Mouse (Mus musculus) hindbrain, embryonic 10.5 days (tissue): ENCODE results near the gene Traf6. TPM values are rescaled to one million over a fixed set of nuclear protein-coding genes. Genes with fewer than 3 reads are reported as not detected.

Experiments used
- DNase-seq: peaks from one replicate; pipeline ENCODE4 v3.0.0-alpha.2; 2017; ENCODE audit warnings: low spot score
- H3K27ac ChIP-seq: fragments of 300-500 bp; sonication (generic); 2 replicates; pipeline ENCODE4 v1.5.1; 2016; ENCODE audit warnings: mild to moderate bottlenecking, moderate library complexity
- H3K27me3 ChIP-seq: fragments of 300-500 bp; sonication (generic); 2 replicates; pipeline ENCODE4 v1.6.1; 2016; ENCODE audit warnings: mild to moderate bottlenecking; ENCODE audit not compliant: poor library complexity, insufficient read depth, severe bottlenecking
- H3K36me3 ChIP-seq: fragments of 300-500 bp; sonication (generic); 2 replicates; pipeline ENCODE4 v1.6.1; 2016; ENCODE audit warnings: mild to moderate bottlenecking, moderate library complexity
- H3K4me1 ChIP-seq: fragments of 300-500 bp; sonication (generic); replicated peaks from 2 replicates; pipeline ENCODE4 v1.6.1; 2016; ENCODE audit warnings: mild to moderate bottlenecking
- H3K4me3 ChIP-seq: fragments of 300-500 bp; sonication (generic); 2 replicates; pipeline ENCODE4 v1.5.1; 2016; ENCODE audit warnings: mild to moderate bottlenecking, moderate library complexity
- H3K9me3 ChIP-seq: fragments of 300-500 bp; sonication (generic); 2 replicates; pipeline ENCODE4 v1.6.1; 2016; ENCODE audit warnings: mild to moderate bottlenecking, moderate library complexity
- WGBS: fragments of 180-500 bp; shearing (Covaris S2); methylation state at CpG from one replicate; pipeline ENCODE4 v1.1.7; 2016; 5-methylcytosine and 5-hydroxymethylcytosine counted together
- polyA plus RNA-seq: library from polyadenylated mRNA; unstranded; fragments of >200 nt; fragmentation: Nextera tagmentation; extraction: Ambion mirVana; gene quantifications from 2 replicates; pipeline ENCODE4 v1.2.1, GENCODE M21; 2016

Traf6 gene
- 13.4 and 15.1 TPM in 2 replicates for polyA plus RNA-seq

DNA sequence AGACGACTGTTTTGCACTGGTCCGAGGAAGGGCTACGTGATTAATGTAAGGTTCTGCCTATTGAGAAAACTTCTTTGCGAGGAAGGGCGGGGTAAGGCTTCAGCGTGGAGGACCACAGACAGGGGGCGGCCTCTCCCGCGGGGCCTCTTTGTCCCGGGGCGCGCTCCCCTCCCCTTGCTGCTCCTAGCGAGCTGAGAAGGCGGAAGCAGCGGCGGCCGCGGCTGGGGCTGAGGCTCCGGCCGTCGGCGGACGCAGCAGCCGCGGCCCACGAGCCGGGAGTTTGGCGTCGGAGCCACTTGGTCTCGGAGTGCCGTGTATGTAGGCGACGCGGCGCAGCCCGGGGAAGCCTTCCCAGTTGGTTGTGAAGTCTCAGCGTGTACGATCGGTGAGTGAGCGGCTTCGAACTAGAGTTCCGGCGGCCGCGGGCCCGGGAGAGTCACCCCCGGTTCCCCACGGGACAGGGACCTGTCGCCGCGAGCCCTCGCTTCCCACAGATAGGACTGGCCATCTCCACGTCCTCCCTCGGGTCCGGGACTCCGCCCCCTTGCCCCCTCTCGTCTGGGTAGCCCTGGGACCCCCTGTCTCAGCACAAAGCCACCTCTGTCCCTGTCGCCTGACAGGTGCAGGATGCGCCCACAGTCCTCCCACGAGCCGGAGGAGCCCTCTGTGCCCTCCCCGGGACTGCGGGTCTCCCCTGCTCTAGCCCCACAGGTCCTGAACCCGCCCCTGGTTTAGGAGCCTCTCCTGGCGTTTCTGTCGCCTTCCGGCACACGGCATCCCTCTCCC, at the start of gene Traf6:
Gene Traf6 (plus strand): TSS at position 194 of the 786 bp plus-strand sequence.
- H3K27me3 ChIP-seq, result no peaks in the 10 kb centered on the region; the same call in 1 of the 2 replicates
- peak; percentile 86 for DNase-seq
- H3K27ac ChIP-seq, result peak within 1 kb of the TSS; percentile 88
- WGBS, result under 1% methylated on average over 68 of the region's 68 CpGs
- H3K4me1 ChIP-seq, result peaks cover 12% of the 10 kb centered on the region
- peak within 1 kb of the TSS; percentile 76 for H3K4me3 ChIP-seq
- peaks cover 14% of the 10 kb centered on the region; the same call in 1 of the 2 replicates for H3K36me3 ChIP-seq
- no peaks in the 10 kb centered on the region for H3K9me3 ChIP-seq

DNA sequence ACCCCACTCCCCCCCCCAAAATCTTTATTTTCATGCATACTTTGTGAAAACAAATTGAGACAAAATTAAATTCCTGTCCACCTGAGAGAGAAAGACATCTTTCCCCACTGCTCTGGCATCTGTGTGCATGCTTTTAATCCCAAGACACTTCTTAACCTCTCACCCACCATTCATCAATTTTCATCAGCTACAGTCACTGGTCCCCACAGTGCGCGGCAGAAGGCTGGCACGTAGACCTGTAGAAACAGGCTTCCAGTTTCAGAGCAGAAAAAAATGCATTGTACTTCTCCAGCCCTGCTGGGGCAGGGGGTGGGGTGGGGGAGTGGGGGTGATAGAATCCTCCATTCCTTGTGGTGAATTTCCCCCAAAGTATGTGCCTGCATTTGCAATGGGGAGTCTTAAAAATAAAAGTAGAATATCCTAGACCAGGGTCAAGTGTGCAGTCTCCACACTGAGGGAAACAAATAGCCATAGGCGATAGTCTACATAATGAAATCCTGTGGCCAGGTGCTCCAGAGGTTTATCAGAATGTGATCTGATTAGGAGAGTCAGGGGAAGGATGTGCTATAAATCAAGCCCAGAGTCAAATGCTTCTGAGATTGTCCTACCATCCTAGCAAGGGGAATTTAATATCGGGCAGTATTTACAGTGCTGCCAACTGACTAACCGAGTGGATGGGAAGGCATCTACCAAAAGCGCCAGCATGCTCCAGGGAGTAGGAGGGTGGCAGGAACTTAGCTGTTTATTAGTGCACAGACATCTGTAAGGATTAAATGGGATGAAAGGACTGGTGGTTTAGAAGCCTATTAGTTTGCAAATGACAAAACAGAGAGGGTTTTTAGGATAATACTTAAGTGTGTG, 39.0 kb upstream of the Traf6 start:
- no peaks in the 10 kb centered on the region for H3K9me3 ChIP-seq
- no peaks in the 10 kb centered on the region; the same call in 1 of the 2 replicates for H3K27me3 ChIP-seq
- no peak overlapping the region for H3K4me3 ChIP-seq
- peaks cover 9% of the 10 kb centered on the region for H3K4me1 ChIP-seq
- WGBS, result 66% methylated on average over 7 of the region's 7 CpGs
- DNase-seq, result no peak
- no peaks in the 10 kb centered on the region for H3K36me3 ChIP-seq
- no peak overlapping the region for H3K27ac ChIP-seq

- Histone ChIP-seq H3K9me3 (no peaks in the 10 kb centered on the region), H3K27ac (no peak overlapping the region), H3K36me3 (no peaks in the 10 kb centered on the region), H3K4me3 (no peak overlapping the region), H3K4me1 (peaks cover 9% of the 10 kb centered on the region), H3K27me3 (no peaks in the 10 kb centered on the region; the same call in 1 of the 2 replicates)
- DNase-seq, result no peak
- WGBS, result 86% methylated on average over 3 of the region's 3 CpGs
Observed at GRCm38 (mm10) chr2:101639840-101640350, 38.3 kb upstream of the Traf6 start.

GRCm38 (mm10) chr2:101645841-101646240, 32.4 kb upstream of the Traf6 start:
- no peak overlapping the region for H3K4me3 ChIP-seq
- DNase-seq, result no peak
- H3K27me3 ChIP-seq, result no peaks in the 10 kb centered on the region
- peaks cover 10% of the 10 kb centered on the region for H3K4me1 ChIP-seq
- H3K36me3 ChIP-seq, result no peaks in the 10 kb centered on the region
- no peaks in the 10 kb centered on the region for H3K9me3 ChIP-seq
- H3K27ac ChIP-seq, result no peak overlapping the region
- WGBS, result 86% methylated on average over 1 of the region's 1 CpGs

DNA sequence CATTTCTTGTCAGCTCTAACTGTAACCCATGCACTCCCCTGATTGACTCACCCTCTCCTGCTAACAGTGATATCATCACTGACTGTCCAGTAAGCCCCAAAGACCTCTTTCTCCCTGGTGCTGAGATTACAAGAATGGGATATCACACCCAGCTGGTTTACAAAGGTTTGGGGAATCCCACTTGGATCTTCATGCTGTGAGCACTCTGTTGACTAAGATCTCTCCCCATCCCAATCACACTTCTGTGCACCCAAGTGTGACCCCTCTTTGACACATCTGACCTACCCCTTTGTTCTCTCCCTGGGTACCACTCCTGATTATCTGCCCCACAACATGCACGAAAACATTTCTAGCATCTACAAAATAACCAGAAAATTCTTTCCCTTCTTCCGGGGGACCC, 29.9 kb upstream of the Traf6 start:
- H3K27me3 ChIP-seq, result peaks cover 3% of the 10 kb centered on the region; the same call in 1 of the 2 replicates
- WGBS, result 45% methylated on average over 2 of the region's 2 CpGs
- peaks cover 17% of the 10 kb centered on the region for H3K4me1 ChIP-seq
- DNase-seq, result no peak
- no peak overlapping the region for H3K4me3 ChIP-seq
- H3K9me3 ChIP-seq, result no peaks in the 10 kb centered on the region
- no peaks in the 10 kb centered on the region for H3K36me3 ChIP-seq
- no peak overlapping the region for H3K27ac ChIP-seq

DNA sequence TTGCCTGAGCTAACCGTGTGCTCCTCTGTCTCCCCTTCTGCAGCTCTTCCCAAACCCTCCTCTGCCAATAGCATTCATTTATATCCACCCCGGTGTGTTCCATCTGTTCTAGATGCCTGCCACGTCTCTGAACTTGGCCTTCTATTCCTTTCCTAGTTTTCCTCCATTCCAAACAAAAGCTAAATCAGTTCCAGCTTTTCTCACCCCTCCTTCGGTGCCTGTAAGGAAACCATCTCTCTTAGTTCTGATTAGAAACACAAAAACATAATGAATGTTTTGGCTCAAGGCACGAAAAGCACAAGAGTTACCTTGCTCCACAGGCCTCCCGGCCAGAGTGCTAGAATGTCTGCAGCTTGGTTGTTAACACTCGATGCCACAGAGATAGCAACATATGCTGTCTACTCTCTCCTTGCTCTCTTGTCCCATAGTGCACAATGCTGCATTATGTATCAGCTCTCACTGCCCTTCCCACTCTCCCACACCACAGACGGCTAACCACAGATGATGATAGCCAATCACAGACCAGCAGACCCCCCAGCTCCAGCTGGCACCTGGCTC, 29.0 kb upstream of the Traf6 start, which contains the start of the genes Rag1 and B230118H07Rik:
Gene Rag1 (minus strand): TSS at position 388 of the 558 bp plus-strand sequence.
Gene B230118H07Rik (minus strand): TSS at position 419 of the 558 bp plus-strand sequence.
- Histone ChIP-seq H3K9me3 (no peaks in the 10 kb centered on the region), H3K27me3 (peaks cover 3% of the 10 kb centered on the region; the same call in 1 of the 2 replicates), H3K27ac (no peak within 1 kb of the TSS; the same call in 1 of the 2 replicates), H3K4me3 (no peak within 1 kb of the TSS), H3K4me1 (peaks cover 17% of the 10 kb centered on the region), H3K36me3 (no peaks in the 10 kb centered on the region)
- DNase-seq, result no peak
- 46% methylated on average over 8 of the region's 8 CpGs for WGBS

- DNase-seq, result no peak
- Histone ChIP-seq H3K4me3 (no peak overlapping the region), H3K4me1 (peaks cover 17% of the 10 kb centered on the region), H3K9me3 (no peaks in the 10 kb centered on the region), H3K36me3 (no peaks in the 10 kb centered on the region), H3K27ac (no peak overlapping the region), H3K27me3 (peaks cover 3% of the 10 kb centered on the region; the same call in 1 of the 2 replicates)
- 74% methylated on average over 1 of the region's 1 CpGs for WGBS
Observed at GRCm38 (mm10) chr2:101650446-101650845, 27.8 kb upstream of the Traf6 start.

- WGBS, result 50% methylated on average over 14 of the region's 14 CpGs
- DNase-seq, result no peak
- H3K36me3 ChIP-seq, result no peaks in the 10 kb centered on the region
- no peaks in the 10 kb centered on the region for H3K9me3 ChIP-seq
- H3K27me3 ChIP-seq, result peaks cover 3% of the 10 kb centered on the region; the same call in 1 of the 2 replicates
- no peak overlapping the region for H3K27ac ChIP-seq
- peaks cover 17% of the 10 kb centered on the region for H3K4me1 ChIP-seq
- H3K4me3 ChIP-seq, result peak overlapping the region; percentile 43
Observed at GRCm38 (mm10) chr2:101652204-101652920, 25.9 kb upstream of the Traf6 start.

DNA sequence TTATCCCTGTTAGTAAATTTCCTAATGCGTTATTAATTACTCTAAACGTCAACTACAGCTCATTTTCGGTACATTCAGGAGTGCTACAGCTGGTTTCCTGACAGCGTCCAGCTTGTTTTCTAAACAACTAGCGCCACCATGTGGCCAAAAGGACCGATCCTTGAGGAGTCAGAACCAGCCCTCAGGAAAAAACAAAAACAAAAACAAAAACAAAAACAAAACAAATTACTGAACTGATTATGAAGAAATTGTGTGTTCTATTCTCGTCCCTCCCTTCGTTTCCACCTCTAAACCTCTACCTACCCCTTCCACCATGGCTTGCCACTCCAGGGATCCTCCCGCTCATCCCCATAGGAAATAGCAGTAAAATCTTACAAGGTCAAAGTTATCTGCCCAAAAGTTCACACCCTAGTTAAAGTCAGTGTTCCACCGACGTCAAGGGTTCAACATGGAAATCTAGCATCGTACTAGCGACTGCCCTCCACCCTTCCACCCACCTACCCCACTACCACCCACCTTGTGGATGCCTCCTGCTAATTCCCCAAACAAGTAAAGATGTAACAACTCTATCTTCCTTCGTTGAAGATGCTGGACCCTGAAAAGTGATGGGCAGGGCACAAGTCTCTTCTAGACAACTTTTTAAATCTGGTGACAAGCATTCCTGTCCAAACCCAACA, 25.2 kb upstream of the Traf6 start:
- Histone ChIP-seq H3K4me1 (peaks cover 16% of the 10 kb centered on the region), H3K36me3 (no peaks in the 10 kb centered on the region), H3K27me3 (peaks cover 3% of the 10 kb centered on the region; the same call in 1 of the 2 replicates), H3K27ac (no peak overlapping the region), H3K9me3 (no peaks in the 10 kb centered on the region), H3K4me3 (peak overlapping the region; percentile 43)
- peak; percentile 63 for DNase-seq
- WGBS, result 20% methylated on average over 14 of the region's 14 CpGs

- WGBS, result 72% methylated on average over 2 of the region's 2 CpGs
- DNase-seq, result no peak
Observed at GRCm38 (mm10) chr2:101660536-101660935, 17.7 kb upstream of the Traf6 start.

GRCm38 (mm10) chr2:101665058-101665702, 13.0 kb upstream of the Traf6 start:
- no peak overlapping the region for H3K4me3 ChIP-seq
- peak; percentile 79 for DNase-seq
- H3K27me3 ChIP-seq, result no peaks in the 10 kb centered on the region
- WGBS, result 25% methylated on average over 9 of the region's 9 CpGs
- peak overlapping the region; percentile 76 for H3K27ac ChIP-seq
- H3K9me3 ChIP-seq, result no peaks in the 10 kb centered on the region
- peaks cover 5% of the 10 kb centered on the region for H3K4me1 ChIP-seq
- no peaks in the 10 kb centered on the region for H3K36me3 ChIP-seq

More at GRCm38 (mm10) chr2:101660536-101660935, 17.7 kb upstream of the Traf6 start:
- H3K27me3 ChIP-seq, result no peaks in the 10 kb centered on the region
- peaks cover 3% of the 10 kb centered on the region for H3K4me1 ChIP-seq
- no peaks in the 10 kb centered on the region for H3K9me3 ChIP-seq
- H3K4me3 ChIP-seq, result no peak overlapping the region
- no peaks in the 10 kb centered on the region for H3K36me3 ChIP-seq
- H3K27ac ChIP-seq, result no peak overlapping the region
